Mouse (Mus musculus): ENCODE measurements around the gene Sfrp5.

DNA sequence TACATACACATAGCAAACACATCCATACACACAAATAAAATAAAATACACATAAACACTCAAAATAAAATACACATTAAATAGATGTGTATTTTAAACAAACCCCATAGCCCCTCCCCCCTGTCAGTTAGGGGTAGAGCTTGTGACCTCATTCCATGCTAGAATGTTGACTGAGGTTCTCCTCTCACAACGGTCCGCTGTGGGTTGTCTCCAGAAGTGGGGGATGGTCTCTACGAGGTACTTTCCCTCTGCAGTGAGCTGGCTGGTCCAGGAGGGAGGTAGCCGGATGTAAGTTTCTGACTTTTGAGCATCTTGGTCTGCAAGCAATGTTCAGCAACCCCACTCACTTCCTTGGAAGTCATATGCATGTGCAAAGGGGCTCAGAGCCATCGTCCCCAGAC, 38.3 kb downstream of the Sfrp5 start, which contains the start of gene Zfyve27:
- no peak for TF ChIP-seq POLR2A (IDR thresholded peaks at IDR 0.05; ENCODE audit: borderline replicate concordance, control insufficient read depth, low read depth, low read length)
- TF ChIP-seq CTCF (IDR thresholded peaks at IDR 0.05; ENCODE audit: control insufficient read depth, insufficient read depth, low read length): no peak

All from bone marrow, adult 2 months (tissue).